Mouse (Mus musculus) erythroid progenitor cell, adult 5-6 weeks (primary cell): ENCODE measurements around the gene Acbd3. TPM values are rescaled to one million over a fixed set of nuclear protein-coding genes. Genes with fewer than 3 reads are reported as not detected.

ENCODE experiments used
- ATAC-seq: replicated peaks from 2 replicates; pipeline ENCODE4 v1.8.0; 2016; ENCODE audit warnings: moderate number of reproducible peaks, mild to moderate bottlenecking, moderate TSS enrichment, inconsistent platforms; ENCODE audit not compliant: poor library complexity, low FRiP score, severe bottlenecking
- total RNA-seq, 2 experiments: library from RNA; stranded (forward) in 1 of 2; stranded (reverse) in 1 of 2; fragments of 150-400 nt in 1 of 2; fragments of 186-747, 209-891 nt in 1 of 2; gene quantifications; 2 replicates each; pipeline versions ENCODE4 v1.2.3 to v1.2.4; 2015 to 2017; ENCODE audit warnings: low replicate concordance in 2 of 2

Acbd3 gene
- total RNA-seq, 2 experiments from 2014 or later = 18.9 to 22.2 TPM

GRCm38 (mm10) chr1:180778403-180778754, 52.5 kb downstream of the Acbd3 start:
- ATAC-seq = peak; percentile 43

- no peak for ATAC-seq
Observed at GRCm38 (mm10) chr1:180778941-180779340, 53.1 kb downstream of the Acbd3 start.

DNA sequence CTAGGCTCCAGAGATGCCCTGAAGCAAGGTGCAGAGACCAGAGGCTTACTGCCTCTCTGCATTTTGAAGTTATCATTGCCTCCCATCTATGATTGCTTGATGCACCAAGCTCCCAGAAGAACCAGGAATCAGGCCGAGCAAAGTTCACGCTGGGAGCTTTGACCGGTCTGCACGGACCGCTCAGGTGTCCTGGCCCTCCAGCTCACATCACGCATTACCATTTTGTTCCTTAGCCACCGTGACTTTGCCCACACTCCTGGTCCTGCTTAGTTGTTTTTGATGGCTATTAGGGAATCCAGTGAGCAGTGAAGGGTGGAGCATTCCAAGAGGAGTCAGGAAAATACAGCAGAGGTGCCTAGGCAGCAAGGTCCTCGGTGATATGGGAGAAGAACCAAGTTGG, 54.4 kb downstream of the Acbd3 start:
- ATAC-seq = no peak

DNA sequence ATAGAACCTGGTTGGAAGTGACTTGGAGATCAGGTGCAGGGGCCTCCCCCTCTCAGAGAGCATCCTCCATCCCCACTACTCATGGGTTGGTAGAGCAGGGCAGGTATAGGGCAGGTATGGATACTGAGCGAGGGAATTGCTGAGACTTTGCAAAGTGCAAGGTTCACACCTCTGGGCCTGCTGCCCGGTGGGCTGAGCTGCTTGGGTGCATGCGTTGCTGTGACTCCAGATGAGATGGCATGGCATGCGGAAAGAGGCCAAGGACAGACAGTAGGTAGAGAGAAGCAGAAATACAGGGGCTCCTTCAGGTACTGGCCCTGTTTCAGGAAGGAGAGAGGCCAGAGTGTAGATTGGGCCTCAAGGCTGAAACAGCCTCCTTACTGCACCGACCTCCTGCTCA, 55.4 kb downstream of the Acbd3 start:
- no peak for ATAC-seq

DNA sequence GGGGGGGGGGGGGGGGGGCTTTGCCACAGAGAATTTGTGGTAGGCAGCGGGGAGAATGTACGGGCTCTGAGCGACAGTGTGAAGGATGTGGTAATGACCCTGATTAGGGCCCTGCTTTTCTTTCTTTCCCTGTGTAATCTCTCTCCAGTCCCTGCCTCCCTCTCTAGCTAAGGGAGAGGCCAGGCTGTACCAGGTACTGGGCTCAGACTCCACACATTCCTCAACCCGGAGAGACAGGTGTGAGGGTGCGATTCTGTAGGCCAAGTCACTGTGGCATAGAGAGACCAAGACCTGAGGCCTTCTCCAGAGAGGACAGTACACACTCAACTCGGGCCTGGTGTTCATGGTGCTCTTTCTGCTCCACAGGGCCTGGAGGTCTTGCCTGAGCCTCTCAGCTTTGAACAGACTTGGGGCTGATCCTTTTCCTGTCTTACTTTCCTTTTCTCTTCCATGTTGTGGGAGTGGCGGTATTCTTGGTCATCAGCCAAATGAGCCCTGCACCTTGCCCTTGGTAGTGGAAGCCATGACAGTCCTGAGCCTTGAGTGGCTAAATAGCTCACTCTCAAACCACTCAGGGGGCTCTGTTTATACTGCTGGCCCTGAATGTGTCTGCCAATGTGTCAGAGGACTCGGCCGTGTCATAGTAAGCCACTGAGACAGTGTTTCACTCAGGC, 57.2 kb downstream of the Acbd3 start:
- no peak for ATAC-seq

DNA sequence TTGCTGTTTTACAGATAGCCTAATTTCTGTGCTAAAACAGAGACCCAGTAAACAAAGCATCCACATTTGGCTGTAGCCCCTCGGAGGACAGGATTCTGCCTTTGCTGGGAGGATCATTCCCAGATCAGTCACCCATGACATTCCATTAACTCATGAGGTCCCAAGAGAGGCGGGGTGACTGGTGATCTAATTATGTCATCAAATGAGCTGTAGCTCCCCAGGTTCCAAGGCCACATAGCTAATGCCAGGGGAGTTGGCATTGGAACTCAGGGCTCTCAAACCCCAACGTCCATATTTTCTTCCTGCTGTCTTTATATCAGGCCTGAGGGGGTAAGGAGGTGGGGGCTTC, 57.7 kb downstream of the Acbd3 start:
- ATAC-seq = no peak

DNA sequence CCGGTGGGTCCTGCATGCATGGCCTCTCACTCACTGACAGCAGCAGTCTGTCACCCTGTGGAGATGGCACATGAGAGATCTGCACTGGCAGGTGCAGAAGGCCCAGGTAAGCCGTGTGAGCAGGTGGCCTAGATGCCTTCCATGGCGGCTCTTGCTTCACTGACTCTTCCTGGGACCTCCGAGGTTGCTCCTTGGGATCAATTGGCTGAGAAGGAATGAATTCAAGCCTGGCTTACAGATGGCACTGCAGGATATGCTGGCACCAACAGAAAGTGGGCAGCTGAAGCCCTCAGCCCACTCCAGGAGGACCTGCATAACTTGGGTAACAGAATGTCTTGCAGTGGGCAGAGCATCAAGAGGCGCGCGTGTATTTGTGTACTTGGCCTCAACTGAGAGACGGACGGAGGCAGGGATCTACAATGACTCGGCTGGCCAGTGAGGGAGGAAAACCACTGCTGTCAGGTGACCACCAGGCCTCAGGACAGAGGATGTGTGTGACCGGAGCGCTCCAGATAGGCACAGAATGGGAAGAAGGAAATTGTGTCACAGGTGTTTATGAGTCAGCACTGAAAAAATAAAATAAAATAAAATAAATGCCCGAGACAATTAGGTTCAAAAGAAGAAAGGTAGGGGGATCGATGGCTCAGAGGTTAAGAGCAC, 66.1 kb downstream of the Acbd3 start:
- ATAC-seq = no peak

- ATAC-seq = no peak
Observed at GRCm38 (mm10) chr1:180792814-180793213, 67.0 kb downstream of the Acbd3 start.

DNA sequence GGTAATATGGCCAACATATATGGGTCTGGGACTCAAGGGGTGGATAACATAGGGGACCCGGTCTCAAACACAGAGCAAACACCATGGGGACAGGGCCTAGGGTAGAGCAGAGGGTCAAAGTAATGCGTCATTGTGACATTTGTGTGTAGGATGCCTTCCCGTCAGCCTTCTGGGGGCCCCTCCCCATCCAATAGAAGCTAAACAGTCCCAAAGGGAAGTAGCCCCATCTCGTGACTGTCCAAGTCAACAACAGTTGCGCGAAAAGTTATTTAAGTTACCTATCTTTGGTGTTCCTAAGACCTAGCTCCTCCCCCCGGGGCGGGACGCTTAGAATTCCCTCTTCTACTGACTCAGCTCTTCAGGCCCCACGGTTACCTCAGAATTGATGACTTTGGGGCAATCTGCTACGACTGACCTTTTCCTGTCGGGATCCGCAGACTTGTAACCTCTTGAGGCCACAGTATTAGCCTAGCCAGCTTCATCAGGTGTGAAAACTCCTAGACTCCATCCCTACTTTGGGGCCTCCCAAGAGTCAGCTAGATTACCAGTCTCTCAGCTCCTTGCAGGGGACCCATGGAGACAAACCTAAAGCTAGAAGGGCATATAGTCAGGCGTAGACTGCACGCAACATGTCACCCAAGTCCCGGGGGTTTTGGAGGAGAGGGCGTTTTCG, 67.7 kb downstream of the Acbd3 start:
- peak; percentile 27; the same call in 1 of the 2 replicates for ATAC-seq

GRCm38 (mm10) chr1:180794170-180794569, 68.3 kb downstream of the Acbd3 start:
- peak; percentile 56 for ATAC-seq

DNA sequence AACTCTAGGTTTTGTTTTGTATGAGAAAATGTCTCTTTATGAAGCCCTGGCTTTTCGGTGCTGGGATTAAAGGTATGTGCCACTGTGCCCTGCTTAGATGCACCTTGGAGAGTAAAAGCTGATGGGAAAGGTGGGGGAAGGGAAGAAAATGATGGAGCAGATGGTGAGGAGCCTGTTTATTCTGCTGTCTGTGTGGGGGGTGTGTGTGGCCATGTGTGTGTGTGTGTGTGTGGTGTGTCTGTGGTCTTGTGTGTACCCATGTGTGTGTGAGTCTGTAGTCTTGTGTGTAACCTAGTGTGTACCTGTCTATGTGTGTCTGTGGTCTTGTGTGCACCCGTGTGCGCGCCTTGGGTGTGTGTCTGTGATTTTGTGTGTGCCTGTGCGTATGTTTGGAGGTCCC, 72.8 kb downstream of the Acbd3 start:
- ATAC-seq = no peak

DNA sequence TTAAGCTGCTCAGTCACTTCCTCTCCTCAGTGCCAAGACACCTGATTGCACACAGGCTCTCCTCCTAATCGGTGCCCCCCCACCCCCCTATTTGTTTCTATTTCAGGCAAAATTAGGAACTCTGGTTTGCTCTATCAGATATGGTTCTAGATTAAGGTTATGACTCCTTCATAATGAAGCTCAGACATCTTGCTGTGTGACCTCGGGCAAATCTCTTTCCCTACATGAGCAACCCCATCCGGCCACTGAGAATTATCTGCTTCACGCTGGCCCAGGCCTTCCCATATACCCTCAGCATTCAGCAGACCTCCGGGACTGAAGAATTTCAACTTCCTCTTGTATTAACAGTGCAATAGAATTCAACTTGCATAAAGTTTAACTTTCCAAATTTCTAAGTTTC, 73.4 kb downstream of the Acbd3 start:
- no peak for ATAC-seq

- no peak for ATAC-seq
Observed at GRCm38 (mm10) chr1:180800022-180800421, 74.2 kb downstream of the Acbd3 start.

GRCm38 (mm10) chr1:180800814-180801213, 75.0 kb downstream of the Acbd3 start:
- no peak for ATAC-seq

GRCm38 (mm10) chr1:180801466-180801994, 75.7 kb downstream of the Acbd3 start:
- ATAC-seq = no peak

Other genes starting within 250 kb of the Acbd3 start
- not detected in 2 replicates for gene Stum, start 242.5 kb upstream of the Acbd3 start, total RNA-seq (2015; ENCODE audit: low replicate concordance)
- gene Stum, start 242.5 kb upstream of the Acbd3 start, total RNA-seq (2017; ENCODE audit: low replicate concordance) = not detected in 2 replicates
- 36.4 and 38.6 TPM in 2 replicates for gene Parp1, start 157.1 kb upstream of the Acbd3 start, total RNA-seq (2015; ENCODE audit: low replicate concordance)
- gene Parp1, start 157.1 kb upstream of the Acbd3 start, total RNA-seq (2017; ENCODE audit: low replicate concordance) = 20.3 and 21.3 TPM in 2 replicates
- gene Lin9, start 84.9 kb upstream of the Acbd3 start, total RNA-seq (2015; ENCODE audit: low replicate concordance) = 84.3 and 95.2 TPM in 2 replicates
- gene Lin9, start 84.9 kb upstream of the Acbd3 start, total RNA-seq (2017; ENCODE audit: low replicate concordance) = 62.6 and 87.4 TPM in 2 replicates
- not detected in 2 replicates for gene Mixl1, start 29.0 kb upstream of the Acbd3 start, total RNA-seq (2015; ENCODE audit: low replicate concordance)
- not detected in 2 replicates for gene Mixl1, start 29.0 kb upstream of the Acbd3 start, total RNA-seq (2017; ENCODE audit: low replicate concordance)
- 2,042 and 2,351 TPM in 2 replicates for gene H3f3a, start 87.9 kb downstream of the Acbd3 start, total RNA-seq (2015; ENCODE audit: low replicate concordance)
- gene H3f3a, start 87.9 kb downstream of the Acbd3 start, total RNA-seq (2017; ENCODE audit: low replicate concordance) = 2,407 and 2,791 TPM in 2 replicates
- gene Sde2, start 125.1 kb downstream of the Acbd3 start, total RNA-seq (2015; ENCODE audit: low replicate concordance) = 21.3 and 23.9 TPM in 2 replicates
- gene Sde2, start 125.1 kb downstream of the Acbd3 start, total RNA-seq (2017; ENCODE audit: low replicate concordance) = 29.9 and 35.2 TPM in 2 replicates
- not detected in 2 replicates for gene Lefty2, start 167.1 kb downstream of the Acbd3 start, total RNA-seq (2015; ENCODE audit: low replicate concordance)
- not detected in 2 replicates for gene Lefty2, start 167.1 kb downstream of the Acbd3 start, total RNA-seq (2017; ENCODE audit: low replicate concordance)
- gene Pycr2, start 178.2 kb downstream of the Acbd3 start, total RNA-seq (2015; ENCODE audit: low replicate concordance) = 21.3 and 42.8 TPM in 2 replicates
- gene Pycr2, start 178.2 kb downstream of the Acbd3 start, total RNA-seq (2017; ENCODE audit: low replicate concordance) = 26.3 and 26.6 TPM in 2 replicates
- 1.1 TPM in 1 of 2 replicates, not detected in the other for gene Lefty1, start 209.0 kb downstream of the Acbd3 start, total RNA-seq (2015; ENCODE audit: low replicate concordance)
- 4.6 TPM in 1 of 2 replicates, not detected in the other for gene Lefty1, start 209.0 kb downstream of the Acbd3 start, total RNA-seq (2017; ENCODE audit: low replicate concordance)
- 23.4 and 24.7 TPM in 2 replicates for gene Tmem63a, start 216.3 kb downstream of the Acbd3 start, total RNA-seq (2015; ENCODE audit: low replicate concordance)
- gene Tmem63a, start 216.3 kb downstream of the Acbd3 start, total RNA-seq (2017; ENCODE audit: low replicate concordance) = 18.1 and 20.2 TPM in 2 replicates